ENCODE assay signal across 18 mouse cellular contexts in the genomic region with DNA sequence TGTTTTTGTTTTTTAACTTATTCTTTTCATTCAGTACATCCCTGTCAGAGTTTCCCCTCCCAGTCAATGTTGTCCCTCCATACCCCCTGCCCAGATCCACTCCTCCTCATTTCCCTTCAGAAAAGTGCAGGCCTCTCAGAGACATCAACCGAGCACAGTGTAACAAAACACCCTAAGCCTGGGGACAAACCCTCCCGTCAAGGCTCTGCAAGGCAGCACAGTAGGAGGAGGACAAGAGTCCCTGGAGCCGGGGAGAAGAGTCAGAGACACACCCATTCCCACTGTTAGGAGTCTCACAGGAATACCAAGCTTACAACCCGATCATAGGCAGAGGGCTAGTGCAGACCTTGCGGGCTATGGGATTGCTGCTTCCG. TPM values are rescaled to one million over a fixed set of nuclear protein-coding genes. Genes with fewer than 3 reads are reported as not detected.
A peak's percentile ranks its signal among the peaks of the same experiment; 100 is the strongest.
DNase-seq lines count a peak whose midpoint lies in the region; ATAC-seq and TF ChIP-seq lines count a peak whose summit lies in the region.
"Had no signal": no experiment of that assay in that cellular context is flagged by ENCODE, and none has a peak within 500 bp of the region (broad histone marks: within the 10 kb centered on the region; RNA-seq: fewer than 3 reads in every experiment).

No protein-coding gene starts in this region.

- no peak overlapping the region for H3K9ac ChIP-seq in hindbrain, embryonic 11.5 days (ENCODE audit: low read depth, low read length)
- no peak overlapping the region for H3K9ac ChIP-seq in heart, postnatal 0 days (replicated peaks; ENCODE audit: low read depth, low read length)
- H3K9ac ChIP-seq: intestine, embryonic 15.5 days; liver, embryonic 15.5 days had no signal

- no peaks in the 10 kb centered on the region for H3K4me1 ChIP-seq in hindbrain, embryonic 11.5 days (replicated peaks; ENCODE audit: control insufficient read depth, insufficient read depth, low read length)
- H3K4me1 ChIP-seq in hindbrain, embryonic 10.5 days (replicated peaks), result no peaks in the 10 kb centered on the region
- H3K4me1 ChIP-seq in heart, postnatal 0 days (ENCODE audit: control insufficient read depth, insufficient read depth), result peaks cover 8% of the 10 kb centered on the region; the same call in 1 of the 2 replicates
- H3K4me1 ChIP-seq: intestine, embryonic 15.5 days had no signal

- no peak for TF ChIP-seq EP300 in heart, postnatal 0 days (IDR thresholded peaks at IDR 0.05; ENCODE audit: low read depth)

- H3K36me3 ChIP-seq in hindbrain, embryonic 11.5 days (ENCODE audit: control insufficient read depth, insufficient read depth, low read length), result no peaks in the 10 kb centered on the region
- peaks cover 86% of the 10 kb centered on the region for H3K36me3 ChIP-seq in hindbrain, embryonic 10.5 days
- peaks cover 57% of the 10 kb centered on the region for H3K36me3 ChIP-seq in heart, postnatal 0 days (replicated peaks; ENCODE audit: control insufficient read depth, insufficient read depth, low read length)

- no peak for DNase-seq in frontal cortex, postnatal 10 days (ENCODE audit: low spot score in 2 of 2)
- DNase-seq in hindbrain, embryonic 11.5 days (ENCODE audit: low spot score), result no peak
- no peak for DNase-seq in hindbrain, embryonic 10.5 days (ENCODE audit: low spot score)
- DNase-seq in R1 (ENCODE audit: low read depth, low spot score), result peak; percentile 43
- DNase-seq in heart, postnatal 0 days (ENCODE audit: low spot score), result no peak
- no peak for DNase-seq in left cerebral cortex, adult 18-20 months (ENCODE audit: low spot score in 2 of 2)
- DNase-seq in layer of hippocampus, postnatal 14 days (ENCODE audit: low spot score in 2 of 2), result no peak
- DNase-seq: cerebellum, adult 11 months; cerebellum, postnatal 36 days; gastrocnemius, adult 2 months; lung, postnatal 10 days; right cerebral cortex, postnatal 25 days had no signal

- no peak overlapping the region for H3K4me3 ChIP-seq in hindbrain, embryonic 11.5 days (ENCODE audit: low read depth, low read length)
- H3K4me3 ChIP-seq in hindbrain, embryonic 10.5 days, result no peak overlapping the region
- no peak overlapping the region for H3K4me3 ChIP-seq in heart, postnatal 0 days (ENCODE audit: low read depth, low read length)
- H3K4me3 ChIP-seq: gastrocnemius, adult 2 months; intestine, embryonic 15.5 days; left cerebral cortex, adult 2 months; liver, embryonic 15.5 days had no signal

- no peak for TF ChIP-seq CTCF in heart, postnatal 0 days (IDR thresholded peaks at IDR 0.05; ENCODE audit: low read depth)

- 38% methylated on average over 6 of the region's 6 CpGs for WGBS in hindbrain, embryonic 11.5 days
- whole genome bisulfite sequencing in hindbrain, embryonic 10.5 days, result 40% methylated on average over 6 of the region's 6 CpGs
- 52% methylated on average over 6 of the region's 6 CpGs for WGBS in heart, postnatal 0 days

- H3K27me3 ChIP-seq in hindbrain, embryonic 11.5 days (ENCODE audit: control insufficient read depth, insufficient read depth, low read length), result no peaks in the 10 kb centered on the region
- H3K27me3 ChIP-seq in hindbrain, embryonic 10.5 days (ENCODE audit: insufficient read depth, poor library complexity, severe bottlenecking), result no peaks in the 10 kb centered on the region
- H3K27me3 ChIP-seq in heart, postnatal 0 days (ENCODE audit: control insufficient read depth, insufficient read depth, low read length), result no peaks in the 10 kb centered on the region
- H3K27me3 ChIP-seq: CH12.LX; intestine, embryonic 15.5 days; liver, embryonic 15.5 days had no signal

- H3K4me2 ChIP-seq in hindbrain, embryonic 11.5 days (replicated peaks; ENCODE audit: low read depth, low read length), result no peak overlapping the region
- H3K4me2 ChIP-seq in heart, postnatal 0 days (ENCODE audit: low read depth, low read length), result peak overlapping the region; percentile 45; the same call in 1 of the 2 replicates
- H3K4me2 ChIP-seq: intestine, embryonic 15.5 days had no signal

- H3K27ac ChIP-seq in hindbrain, embryonic 11.5 days (ENCODE audit: low read depth, low read length), result 0 out of 2 replicates have a peak overlapping the region, but pooled peaks have one; percentile 13
- no peak overlapping the region; the same call in 1 of the 2 replicates for H3K27ac ChIP-seq in hindbrain, embryonic 10.5 days
- peak overlapping the region; percentile 61; the same call in 1 of the 2 replicates for H3K27ac ChIP-seq in heart, postnatal 0 days (ENCODE audit: low read depth)
- H3K27ac ChIP-seq: gastrocnemius, adult 2 months; intestine, embryonic 15.5 days; left cerebral cortex, adult 2 months had no signal

- no peaks in the 10 kb centered on the region for H3K9me3 ChIP-seq in hindbrain, embryonic 11.5 days (ENCODE audit: control insufficient read depth, low read length)
- H3K9me3 ChIP-seq in hindbrain, embryonic 10.5 days, result no peaks in the 10 kb centered on the region
- no peaks in the 10 kb centered on the region for H3K9me3 ChIP-seq in heart, postnatal 0 days (replicated peaks; ENCODE audit: control insufficient read depth, low read length)
- H3K9me3 ChIP-seq: intestine, embryonic 15.5 days; liver, embryonic 15.5 days had no signal

- peak; percentile 24; the same call in 1 of the 2 replicates for ATAC-seq in frontal cortex, adult (ENCODE audit: low TSS enrichment)
- ATAC-seq in hindbrain, embryonic 11.5 days (ENCODE audit: low FRiP score), result peak; percentile 57
- no peak for ATAC-seq in heart, postnatal 0 days (ENCODE audit: insufficient read depth, low read depth)
- ATAC-seq: forebrain, embryonic 14.5 days had no signal

RNA-seq across cellular contexts. Expression of a gene that starts 24.3 kb away (rescaled TPM):
- polyA plus RNA-seq in hindbrain, embryonic 11.5 days (2014; fragmentation: Nextera tagmentation; extraction: Ambion mirVana), result 13.0 and 14.2 TPM in 2 replicates
- 8.5 and 13.8 TPM in 2 replicates for polyA plus RNA-seq in hindbrain, embryonic 10.5 days (2016; fragmentation: Nextera tagmentation; extraction: Ambion mirVana)
- total RNA-seq in heart, postnatal 0 days (2014; rRNA removed; ENCODE audit: low replicate concordance), result 16.3 and 22.8 TPM in 2 replicates
- polyA plus RNA-seq in heart, postnatal 0 days (2015; fragmentation: Nextera tagmentation; extraction: Ambion mirVana), result 19.5 and 20.5 TPM in 2 replicates
- 10 to 100 TPM; 14.1 to 15.1 TPM for total RNA-seq in left cerebral cortex, adult 18-20 months (2021)
- 10 to 100 TPM; 22.1 to 23.8 TPM for total RNA-seq in layer of hippocampus, postnatal 14 days (2021)

RNA-seq across cellular contexts. Expression of a gene that starts 25.6 kb away (rescaled TPM):
- polyA plus RNA-seq in hindbrain, embryonic 11.5 days (2014; fragmentation: Nextera tagmentation; extraction: Ambion mirVana), result 0.66 and 0.67 TPM in 2 replicates
- polyA plus RNA-seq in hindbrain, embryonic 10.5 days (2016; fragmentation: Nextera tagmentation; extraction: Ambion mirVana), result 0.31 and 0.70 TPM in 2 replicates
- total RNA-seq in heart, postnatal 0 days (2014; rRNA removed; ENCODE audit: low replicate concordance), result 34.6 and 52.8 TPM in 2 replicates
- 75.9 and 77.7 TPM in 2 replicates for polyA plus RNA-seq in heart, postnatal 0 days (2015; fragmentation: Nextera tagmentation; extraction: Ambion mirVana)
- not detected for total RNA-seq in left cerebral cortex, adult 18-20 months (2021)
- total RNA-seq in layer of hippocampus, postnatal 14 days (2021), result under 1 TPM in 1 of 2 experiments, not detected in 1; 0.17 TPM
- total RNA-seq: left cerebral cortex, adult 2 months had no signal

RNA-seq across cellular contexts. Expression of a gene that starts 29.2 kb away (rescaled TPM):
- 123 and 132 TPM in 2 replicates for polyA plus RNA-seq in hindbrain, embryonic 11.5 days (2014; fragmentation: Nextera tagmentation; extraction: Ambion mirVana)
- 125 and 131 TPM in 2 replicates for polyA plus RNA-seq in hindbrain, embryonic 10.5 days (2016; fragmentation: Nextera tagmentation; extraction: Ambion mirVana)
- total RNA-seq in heart, postnatal 0 days (2014; rRNA removed; ENCODE audit: low replicate concordance), result 31.3 and 58.1 TPM in 2 replicates
- polyA plus RNA-seq in heart, postnatal 0 days (2015; fragmentation: Nextera tagmentation; extraction: Ambion mirVana), result 50.4 and 51.3 TPM in 2 replicates
- total RNA-seq in left cerebral cortex, adult 18-20 months (2021), result 10 to 100 TPM; 57.0 to 61.5 TPM
- 10 to 100 TPM; 68.6 to 69.7 TPM for total RNA-seq in layer of hippocampus, postnatal 14 days (2021)

RNA-seq across cellular contexts. Expression of a gene that starts 57.6 kb away (rescaled TPM):
- 32.7 and 34.9 TPM in 2 replicates for polyA plus RNA-seq in hindbrain, embryonic 11.5 days (2014; fragmentation: Nextera tagmentation; extraction: Ambion mirVana)
- polyA plus RNA-seq in hindbrain, embryonic 10.5 days (2016; fragmentation: Nextera tagmentation; extraction: Ambion mirVana), result 28.5 and 36.1 TPM in 2 replicates
- total RNA-seq in heart, postnatal 0 days (2014; rRNA removed; ENCODE audit: low replicate concordance), result 1.3 and 1.6 TPM in 2 replicates
- 4.7 and 4.8 TPM in 2 replicates for polyA plus RNA-seq in heart, postnatal 0 days (2015; fragmentation: Nextera tagmentation; extraction: Ambion mirVana)
- 1 to 10 TPM; 6.4 to 9.1 TPM for total RNA-seq in left cerebral cortex, adult 18-20 months (2021)
- total RNA-seq in layer of hippocampus, postnatal 14 days (2021), result 1 to 10 TPM; 8.2 TPM

Comparison
In these comparisons a context has a peak if more than half of its experiments do, and no peak if none do; other contexts are left out.
1. RNA of a gene that starts 25.6 kb away (total RNA-seq): 34.6 to 52.8 TPM in heart, postnatal 0 days; 0.17 TPM in layer of hippocampus, postnatal 14 days and not detected in left cerebral cortex, adult 18-20 months; every median in the first group is over 10 times any median in the second.